Mouse (Mus musculus) heart, embryonic 12.5 days (tissue): ENCODE results near the gene Znrf3. TPM values are rescaled to one million over a fixed set of nuclear protein-coding genes. Genes with fewer than 3 reads are reported as not detected.

ENCODE experiments used
- ATAC-seq: fragments of 200-750 bp; cut with Nextera tagmentation; 2 replicates; pipeline ENCODE4 v1.8.0; 2017; ENCODE audit warnings: moderate TSS enrichment, moderate library complexity; ENCODE audit not compliant: insufficient number of reproducible peaks, low FRiP score
- H3K27ac ChIP-seq: fragments of 300-500 bp; sonication (generic); 2 replicates; pipeline ENCODE4 v1.5.1; 2016; ENCODE audit warnings: mild to moderate bottlenecking, moderate library complexity; ENCODE audit not compliant: poor library complexity, severe bottlenecking
- H3K27me3 ChIP-seq: fragments of 300-500 bp; sonication (generic); replicated peaks from 2 replicates; pipeline ENCODE4 v1.6.1; 2016; ENCODE audit warnings: mild to moderate bottlenecking, moderate library complexity
- H3K36me3 ChIP-seq: fragments of 300-500 bp; sonication (generic); 2 replicates; pipeline ENCODE4 v1.6.1; 2016; ENCODE audit warnings: mild to moderate bottlenecking, moderate library complexity
- H3K4me1 ChIP-seq: fragments of 300-500 bp; sonication (generic); replicated peaks from 2 replicates; pipeline ENCODE4 v1.6.1; 2016; ENCODE audit warnings: mild to moderate bottlenecking
- H3K4me2 ChIP-seq: fragments of 300-500 bp; sonication (generic); 2 replicates; pipeline ENCODE4 v1.6.1; 2016; ENCODE audit warnings: mild to moderate bottlenecking, moderate library complexity
- H3K4me3 ChIP-seq: fragments of 300-500 bp; sonication (generic); 2 replicates; pipeline ENCODE4 v1.5.1; 2016; ENCODE audit warnings: mild to moderate bottlenecking
- H3K9ac ChIP-seq: fragments of 300-500 bp; sonication (generic); 2 replicates; pipeline ENCODE4 v1.6.1; 2016; ENCODE audit warnings: mild to moderate bottlenecking, moderate library complexity
- H3K9me3 ChIP-seq: fragments of 300-500 bp; sonication (generic); replicated peaks from 2 replicates; pipeline ENCODE4 v1.6.1; 2016; ENCODE audit warnings: mild to moderate bottlenecking, moderate library complexity
- WGBS: fragments of 180-500 bp; shearing (Covaris S2); methylation state at CpG from one replicate; pipeline ENCODE4 v1.1.7; 2016; 5-methylcytosine and 5-hydroxymethylcytosine counted together
- polyA plus RNA-seq: library from polyadenylated mRNA; unstranded; fragments of >200 nt; fragmentation: Nextera tagmentation; extraction: Ambion mirVana; gene quantifications from 2 replicates; pipeline ENCODE4 v1.2.1, GENCODE M21; 2016

The Znrf3 gene
- polyA plus RNA-seq, 1 experiment from 2014 or later, result 7.6 TPM

- no peak for ATAC-seq
- Histone ChIP-seq H3K4me3 (no peak overlapping the region), H3K27me3 (no peaks in the 10 kb centered on the region), H3K27ac (no peak overlapping the region), H3K9ac (no peak overlapping the region), H3K9me3 (no peaks in the 10 kb centered on the region), H3K4me1 (peaks cover 9% of the 10 kb centered on the region), H3K4me2 (no peak overlapping the region), H3K36me3 (no peaks in the 10 kb centered on the region)
- 48% methylated on average over 4 of the region's 4 CpGs for WGBS
Observed at GRCm38 (mm10) chr11:5390969-5391831, 53.4 kb downstream of the Znrf3 start.

- H3K27ac ChIP-seq, result no peak overlapping the region
- WGBS, result 86% methylated on average over 2 of the region's 2 CpGs
- no peaks in the 10 kb centered on the region for H3K36me3 ChIP-seq
- H3K4me3 ChIP-seq, result no peak overlapping the region
- H3K9ac ChIP-seq, result no peak overlapping the region
- H3K9me3 ChIP-seq, result no peaks in the 10 kb centered on the region
- no peaks in the 10 kb centered on the region for H3K27me3 ChIP-seq
- ATAC-seq, result no peak
- no peak overlapping the region for H3K4me2 ChIP-seq
- H3K4me1 ChIP-seq, result peaks cover 10% of the 10 kb centered on the region
Observed at GRCm38 (mm10) chr11:5382652-5383051, 62.0 kb downstream of the Znrf3 start.

- 80% methylated on average over 5 of the region's 5 CpGs for WGBS
- ATAC-seq, result no peak
Observed at GRCm38 (mm10) chr11:5381226-5381625, 63.4 kb downstream of the Znrf3 start.

GRCm38 (mm10) chr11:5380275-5380674 lies 64.4 kb downstream of the Znrf3 start:
- H3K9me3 ChIP-seq, result no peaks in the 10 kb centered on the region
- 86% methylated on average over 3 of the region's 3 CpGs for WGBS
- H3K4me2 ChIP-seq, result no peak overlapping the region
- peaks cover 20% of the 10 kb centered on the region for H3K4me1 ChIP-seq
- ATAC-seq, result no peak
- no peaks in the 10 kb centered on the region for H3K27me3 ChIP-seq
- H3K4me3 ChIP-seq, result no peak overlapping the region
- no peaks in the 10 kb centered on the region for H3K36me3 ChIP-seq
- H3K27ac ChIP-seq, result no peak overlapping the region
- H3K9ac ChIP-seq, result no peak overlapping the region

More at GRCm38 (mm10) chr11:5381226-5381625, 63.4 kb downstream of the Znrf3 start:
- H3K4me3 ChIP-seq, result no peak overlapping the region
- no peak overlapping the region for H3K4me2 ChIP-seq
- H3K4me1 ChIP-seq, result peaks cover 20% of the 10 kb centered on the region
- H3K9ac ChIP-seq, result no peak overlapping the region
- H3K9me3 ChIP-seq, result no peaks in the 10 kb centered on the region
- H3K27ac ChIP-seq, result no peak overlapping the region
- no peaks in the 10 kb centered on the region for H3K36me3 ChIP-seq
- no peaks in the 10 kb centered on the region for H3K27me3 ChIP-seq

GRCm38 (mm10) chr11:5369176-5369575 lies 75.5 kb downstream of the Znrf3 start:
- no peak overlapping the region for H3K4me2 ChIP-seq
- no peak overlapping the region for H3K9ac ChIP-seq
- no peaks in the 10 kb centered on the region for H3K9me3 ChIP-seq
- H3K4me3 ChIP-seq, result no peak overlapping the region
- no peaks in the 10 kb centered on the region for H3K36me3 ChIP-seq
- no peak overlapping the region for H3K27ac ChIP-seq
- no peaks in the 10 kb centered on the region for H3K27me3 ChIP-seq
- ATAC-seq, result no peak
- 38% methylated on average over 10 of the region's 10 CpGs for WGBS
- H3K4me1 ChIP-seq, result peaks cover 20% of the 10 kb centered on the region

- H3K27ac ChIP-seq, result no peak overlapping the region
- no peaks in the 10 kb centered on the region for H3K27me3 ChIP-seq
- H3K4me1 ChIP-seq, result peaks cover 20% of the 10 kb centered on the region
- no peak overlapping the region for H3K9ac ChIP-seq
- no peaks in the 10 kb centered on the region for H3K9me3 ChIP-seq
- H3K4me3 ChIP-seq, result no peak overlapping the region
- no peak overlapping the region for H3K4me2 ChIP-seq
- no peaks in the 10 kb centered on the region for H3K36me3 ChIP-seq
- no peak for ATAC-seq
Observed at GRCm38 (mm10) chr11:5368492-5368891, 76.2 kb downstream of the Znrf3 start.

- Histone ChIP-seq H3K27me3 (no peaks in the 10 kb centered on the region), H3K36me3 (no peaks in the 10 kb centered on the region), H3K4me3 (no peak overlapping the region), H3K27ac (no peak overlapping the region), H3K9me3 (no peaks in the 10 kb centered on the region), H3K4me2 (no peak overlapping the region), H3K4me1 (peaks cover 17% of the 10 kb centered on the region), H3K9ac (no peak overlapping the region)
- ATAC-seq, result no peak
- 89% methylated on average over 2 of the region's 2 CpGs for WGBS
Observed at GRCm38 (mm10) chr11:5355266-5355764, 89.3 kb downstream of the Znrf3 start.

- Histone ChIP-seq H3K27ac (no peak overlapping the region), H3K4me1 (peaks cover 17% of the 10 kb centered on the region), H3K36me3 (no peaks in the 10 kb centered on the region), H3K4me2 (no peak overlapping the region), H3K9me3 (no peaks in the 10 kb centered on the region), H3K9ac (no peak overlapping the region), H3K4me3 (no peak overlapping the region), H3K27me3 (no peaks in the 10 kb centered on the region)
- ATAC-seq, result no peak
- WGBS, result 66% methylated on average over 1 of the region's 1 CpGs
Observed at GRCm38 (mm10) chr11:5354753-5355152, 89.9 kb downstream of the Znrf3 start.

- H3K4me1 ChIP-seq, result peaks cover 15% of the 10 kb centered on the region
- no peak overlapping the region for H3K27ac ChIP-seq
- no peak for ATAC-seq
- H3K27me3 ChIP-seq, result no peaks in the 10 kb centered on the region
- no peak overlapping the region for H3K4me2 ChIP-seq
- no peaks in the 10 kb centered on the region for H3K36me3 ChIP-seq
- H3K9ac ChIP-seq, result no peak overlapping the region
- H3K4me3 ChIP-seq, result no peak overlapping the region
- H3K9me3 ChIP-seq, result no peaks in the 10 kb centered on the region
Observed at GRCm38 (mm10) chr11:5353032-5353431, 91.6 kb downstream of the Znrf3 start.

GRCm38 (mm10) chr11:5349483-5349882 lies 95.2 kb downstream of the Znrf3 start:
- H3K27me3 ChIP-seq, result no peaks in the 10 kb centered on the region
- H3K36me3 ChIP-seq, result no peaks in the 10 kb centered on the region
- ATAC-seq, result no peak
- H3K9me3 ChIP-seq, result no peaks in the 10 kb centered on the region
- H3K9ac ChIP-seq, result no peak overlapping the region
- H3K27ac ChIP-seq, result no peak overlapping the region
- H3K4me3 ChIP-seq, result no peak overlapping the region
- peaks cover 18% of the 10 kb centered on the region for H3K4me1 ChIP-seq
- H3K4me2 ChIP-seq, result no peak overlapping the region
- WGBS, result 95% methylated on average over 5 of the region's 5 CpGs

GRCm38 (mm10) chr11:5346845-5347640 lies 97.6 kb downstream of the Znrf3 start:
- H3K27ac ChIP-seq, result no peak overlapping the region; the same call in 1 of the 2 replicates
- H3K9me3 ChIP-seq, result no peaks in the 10 kb centered on the region
- no peaks in the 10 kb centered on the region for H3K36me3 ChIP-seq
- peaks cover 18% of the 10 kb centered on the region for H3K4me1 ChIP-seq
- ATAC-seq, result no peak
- H3K4me3 ChIP-seq, result no peak overlapping the region
- 72% methylated on average over 4 of the region's 4 CpGs for WGBS
- H3K27me3 ChIP-seq, result no peaks in the 10 kb centered on the region
- no peak overlapping the region for H3K4me2 ChIP-seq
- no peak overlapping the region for H3K9ac ChIP-seq
